Mouse (Mus musculus) lung, embryonic 16.5 days (tissue): ENCODE measurements around the gene Cntn5. TPM values are rescaled to one million over a fixed set of nuclear protein-coding genes. Genes with fewer than 3 reads are reported as not detected.
A peak's percentile ranks its signal among the peaks of the same experiment; 100 is the strongest.

Experiments
- ATAC-seq: fragments of 200-750 bp; cut with Nextera tagmentation; 2 replicates; pipeline ENCODE4 v1.8.0; 2017; ENCODE audit warnings: low read depth, mild to moderate bottlenecking, moderate library complexity
- H3K27ac ChIP-seq: fragments of 300-500 bp; sonication (generic); 2 replicates; pipeline ENCODE4 v1.5.1; 2014; ENCODE audit warnings: mild to moderate bottlenecking, control low read depth, low read length
- H3K27me3 ChIP-seq: fragments of 300-500 bp; sonication (generic); 2 replicates; pipeline ENCODE4 v1.6.1; 2014; ENCODE audit warnings: low read depth, low read length, mixed read lengths; ENCODE audit not compliant: control insufficient read depth, insufficient read depth
- H3K36me3 ChIP-seq: fragments of 300-500 bp; sonication (generic); 2 replicates; pipeline ENCODE4 v1.6.1; 2014; ENCODE audit warnings: low read length; ENCODE audit not compliant: control insufficient read depth, insufficient read depth
- H3K4me1 ChIP-seq: fragments of 300-500 bp; sonication (generic); replicated peaks from 2 replicates; pipeline ENCODE4 v1.6.1; 2014; ENCODE audit warnings: low read length, mixed read lengths; ENCODE audit not compliant: control insufficient read depth, insufficient read depth
- H3K4me2 ChIP-seq: fragments of 300-500 bp; sonication (generic); 2 replicates; pipeline ENCODE4 v1.6.1; 2014; ENCODE audit warnings: low read depth, low read length, control low read depth
- H3K4me3 ChIP-seq: fragments of 300-500 bp; sonication (generic); 2 replicates; pipeline ENCODE4 v1.5.1; 2014; ENCODE audit warnings: mild to moderate bottlenecking, low read length, control low read depth
- H3K9ac ChIP-seq: fragments of 300-500 bp; sonication (generic); 2 replicates; pipeline ENCODE4 v1.6.1; 2014; ENCODE audit warnings: low read length, control low read depth
- H3K9me3 ChIP-seq: fragments of 300-500 bp; sonication (generic); 2 replicates; pipeline ENCODE4 v1.6.1; 2016; ENCODE audit warnings: low read length; ENCODE audit not compliant: control insufficient read depth
- WGBS: fragments of 180-500 bp; shearing (Covaris S2); extraction: QIAGEN DNeasy Blood & Tissue Kit; methylation state at CpG from one replicate; pipeline ENCODE4 v1.1.7; 2014; 5-methylcytosine and 5-hydroxymethylcytosine counted together
- polyA plus RNA-seq: library from polyadenylated mRNA; unstranded; fragments of >200 nt; fragmentation: Nextera tagmentation; extraction: Ambion mirVana; gene quantifications from 2 replicates; pipeline ENCODE4 v1.2.1, GENCODE M21; 2015

The Cntn5 gene
- 0.15 and 0.69 TPM in 2 replicates for polyA plus RNA-seq

- ATAC-seq = no peak
- no peaks in the 10 kb centered on the region for H3K4me1 ChIP-seq
- H3K4me3 ChIP-seq = no peak within 1 kb of the TSS
- H3K27me3 ChIP-seq = peaks cover 5% of the 10 kb centered on the region
- no peak within 1 kb of the TSS for H3K27ac ChIP-seq
- no peaks in the 10 kb centered on the region for H3K9me3 ChIP-seq
- WGBS = 3% methylated on average over 28 of the region's 28 CpGs
- H3K4me2 ChIP-seq = peak within 1 kb of the TSS; percentile 14; the same call in 1 of the 2 replicates
- H3K9ac ChIP-seq = no peak within 1 kb of the TSS
- H3K36me3 ChIP-seq = no peaks in the 10 kb centered on the region
Observed at GRCm38 (mm10) chr9:10904616-10905363, at the start of gene Cntn5. Gene Cntn5, minus strand, starts transcription at chr9:10904775.

- ATAC-seq = no peak
- Histone ChIP-seq H3K9ac (no peak overlapping the region), H3K36me3 (no peaks in the 10 kb centered on the region), H3K9me3 (no peaks in the 10 kb centered on the region), H3K27me3 (no peaks in the 10 kb centered on the region), H3K4me1 (no peaks in the 10 kb centered on the region), H3K4me2 (no peak overlapping the region), H3K4me3 (no peak overlapping the region), H3K27ac (no peak overlapping the region)
Observed at GRCm38 (mm10) chr9:10950470-10950869, 45.9 kb upstream of the Cntn5 start.

- Histone ChIP-seq H3K27ac (no peak overlapping the region), H3K4me3 (no peak overlapping the region), H3K4me1 (no peaks in the 10 kb centered on the region), H3K36me3 (no peaks in the 10 kb centered on the region), H3K27me3 (peaks cover 2% of the 10 kb centered on the region), H3K9me3 (no peaks in the 10 kb centered on the region), H3K9ac (no peak overlapping the region), H3K4me2 (no peak overlapping the region)
- no peak for ATAC-seq
- WGBS = 17% methylated on average over 5 of the region's 5 CpGs
Observed at GRCm38 (mm10) chr9:10909573-10909972, 5.0 kb upstream of the Cntn5 start.

GRCm38 (mm10) chr9:10905696-10906095 is 1.1 kb upstream of the Cntn5 start:
- Histone ChIP-seq H3K4me1 (no peaks in the 10 kb centered on the region), H3K4me3 (no peak overlapping the region), H3K9me3 (no peaks in the 10 kb centered on the region), H3K27me3 (peaks cover 5% of the 10 kb centered on the region), H3K27ac (no peak overlapping the region), H3K4me2 (no peak overlapping the region), H3K9ac (no peak overlapping the region), H3K36me3 (no peaks in the 10 kb centered on the region)
- no peak for ATAC-seq
- 63% methylated on average over 9 of the region's 9 CpGs for WGBS

GRCm38 (mm10) chr9:10879758-10880157 is 24.8 kb downstream of the Cntn5 start:
- no peak for ATAC-seq
- Histone ChIP-seq H3K4me2 (no peak overlapping the region), H3K9ac (no peak overlapping the region), H3K27me3 (no peaks in the 10 kb centered on the region), H3K27ac (no peak overlapping the region), H3K9me3 (no peaks in the 10 kb centered on the region), H3K36me3 (no peaks in the 10 kb centered on the region), H3K4me1 (no peaks in the 10 kb centered on the region), H3K4me3 (no peak overlapping the region)
- 64% methylated on average over 1 of the region's 1 CpGs for whole genome bisulfite sequencing

GRCm38 (mm10) chr9:10873881-10874280 is 30.7 kb downstream of the Cntn5 start:
- H3K36me3 ChIP-seq = no peaks in the 10 kb centered on the region
- ATAC-seq = no peak
- H3K4me2 ChIP-seq = no peak overlapping the region
- whole genome bisulfite sequencing = 58% methylated on average over 3 of the region's 3 CpGs
- no peaks in the 10 kb centered on the region for H3K27me3 ChIP-seq
- no peak overlapping the region for H3K4me3 ChIP-seq
- no peak overlapping the region for H3K9ac ChIP-seq
- H3K27ac ChIP-seq = no peak overlapping the region
- H3K9me3 ChIP-seq = no peaks in the 10 kb centered on the region
- H3K4me1 ChIP-seq = no peaks in the 10 kb centered on the region

- Histone ChIP-seq H3K36me3 (no peaks in the 10 kb centered on the region), H3K4me2 (no peak overlapping the region), H3K4me3 (no peak overlapping the region), H3K27me3 (no peaks in the 10 kb centered on the region), H3K27ac (no peak overlapping the region), H3K9me3 (no peaks in the 10 kb centered on the region), H3K4me1 (no peaks in the 10 kb centered on the region), H3K9ac (no peak overlapping the region)
- ATAC-seq = no peak
- WGBS = 88% methylated on average over 3 of the region's 3 CpGs
Observed at GRCm38 (mm10) chr9:10856204-10856892, 48.2 kb downstream of the Cntn5 start.

- no peak for ATAC-seq
- H3K36me3 ChIP-seq = no peaks in the 10 kb centered on the region
- WGBS = 52% methylated on average over 1 of the region's 1 CpGs
- H3K9ac ChIP-seq = no peak overlapping the region
- no peak overlapping the region for H3K4me2 ChIP-seq
- no peaks in the 10 kb centered on the region for H3K9me3 ChIP-seq
- no peak overlapping the region for H3K4me3 ChIP-seq
- H3K27ac ChIP-seq = no peak overlapping the region
- no peaks in the 10 kb centered on the region for H3K27me3 ChIP-seq
- H3K4me1 ChIP-seq = no peaks in the 10 kb centered on the region
Observed at GRCm38 (mm10) chr9:10816711-10817110, 87.9 kb downstream of the Cntn5 start.

GRCm38 (mm10) chr9:10797158-10797557 is 107.4 kb downstream of the Cntn5 start:
- Histone ChIP-seq H3K4me2 (no peak overlapping the region), H3K4me1 (no peaks in the 10 kb centered on the region), H3K9me3 (no peaks in the 10 kb centered on the region; the same call in 1 of the 2 replicates), H3K4me3 (no peak overlapping the region), H3K27me3 (no peaks in the 10 kb centered on the region), H3K9ac (no peak overlapping the region), H3K36me3 (no peaks in the 10 kb centered on the region), H3K27ac (no peak overlapping the region)
- WGBS = 81% methylated on average over 1 of the region's 1 CpGs
- ATAC-seq = no peak
